Mouse (Mus musculus) cerebellum, postnatal 25 days (tissue): ENCODE data around the gene Aplp1.

Source experiments
- DNase-seq, 2 experiments: peaks; one replicate each; pipeline ENCODE4 v3.0.0; 2021; ENCODE audit warnings: mixed read lengths in 2 of 2

Aplp1 gene

DNA sequence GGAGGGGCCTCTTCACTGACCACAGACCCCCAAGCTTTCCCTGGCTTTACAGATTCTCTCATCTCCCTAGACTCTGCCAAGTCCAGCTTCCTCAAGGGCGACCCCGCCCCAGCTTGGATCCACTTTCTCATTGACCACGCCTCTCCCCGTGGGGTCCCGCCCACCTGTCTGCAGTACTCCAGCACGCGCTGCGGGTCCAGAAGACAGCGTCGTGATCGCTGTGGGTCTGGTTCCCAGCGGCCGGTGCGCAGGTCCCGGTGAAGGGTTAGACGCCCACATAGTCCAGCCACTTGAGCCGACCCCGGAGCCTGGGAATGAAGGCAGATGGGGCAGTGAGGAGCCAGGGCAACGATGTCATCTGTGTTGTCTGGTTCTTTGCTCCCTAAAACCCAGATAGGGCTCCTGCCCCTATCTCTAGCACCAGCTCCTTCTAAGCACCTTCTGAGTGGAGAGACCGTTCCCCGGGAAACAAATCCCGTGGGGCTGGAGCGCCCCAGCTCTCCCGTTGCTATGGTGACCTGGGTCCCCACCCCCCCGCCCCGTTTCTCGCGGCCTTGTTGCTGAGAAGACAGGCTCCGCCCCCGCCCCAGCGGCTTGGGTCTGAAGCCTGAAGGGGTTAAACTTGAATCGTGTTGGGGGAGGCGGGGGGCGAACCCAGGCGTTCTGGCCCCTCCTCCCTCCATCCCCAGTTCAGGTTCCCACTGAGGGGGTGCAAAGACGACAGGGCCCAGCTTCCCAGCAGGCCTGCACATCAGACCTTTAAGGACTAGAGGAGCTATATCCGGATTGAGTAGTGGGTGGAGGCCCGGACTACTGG lies 973 bp downstream of the Aplp1 start:
- DNase-seq = peak in 1 of 2 experiments; percentile 59

DNA sequence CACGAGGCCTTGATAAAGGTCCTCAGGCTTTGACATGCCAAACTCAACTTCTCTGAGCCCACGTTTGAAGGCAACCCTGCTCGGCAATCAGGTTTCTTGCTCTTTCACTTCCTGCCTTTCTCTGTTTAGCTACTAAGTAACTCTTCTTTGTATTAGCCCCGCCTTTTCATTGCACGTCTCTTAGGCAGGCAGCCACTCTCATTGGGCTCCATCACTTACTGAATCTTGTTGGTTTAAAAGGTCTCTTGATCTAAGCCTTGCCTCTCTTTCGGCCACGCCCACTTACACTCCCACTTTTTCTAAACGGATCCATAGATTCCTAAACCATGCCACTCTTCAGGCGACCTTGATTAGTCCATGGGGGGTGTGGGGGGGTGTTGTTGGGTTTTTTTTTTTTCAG lies 1.6 kb downstream of the Aplp1 start:
- peak in 1 of 2 experiments; percentile 16 for DNase-seq

GRCm38 (mm10) chr7:30440697-30441096 lies 4.6 kb downstream of the Aplp1 start:
- DNase-seq = peak; percentile 72 to 83

- peak in 1 of 2 experiments; percentile 12 for DNase-seq
Observed at GRCm38 (mm10) chr7:30439734-30440133, 5.6 kb downstream of the Aplp1 start.

DNA sequence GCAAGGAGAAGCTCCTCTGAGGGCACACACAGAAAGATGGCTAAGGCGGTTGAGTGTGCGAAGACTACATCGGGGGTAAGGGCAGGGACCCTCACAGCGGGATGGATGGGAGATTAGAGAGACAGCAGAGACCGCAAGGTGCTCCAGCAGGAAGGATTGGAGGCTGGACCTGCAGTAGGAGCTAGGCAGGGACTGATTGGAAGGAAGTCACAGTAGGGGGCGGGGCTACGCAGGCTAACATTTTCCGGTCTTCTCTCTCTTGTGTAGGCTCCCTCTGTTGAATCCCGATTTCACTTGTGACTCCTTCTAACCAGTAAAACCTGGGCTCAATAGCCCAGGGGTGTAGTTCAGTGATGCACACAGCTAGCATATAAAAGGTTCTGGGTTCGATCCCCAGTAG lies 8.5 kb downstream of the Aplp1 start:
- peak in 1 of 2 experiments; percentile 25 for DNase-seq

GRCm38 (mm10) chr7:30435156-30435555 lies 10.2 kb downstream of the Aplp1 start:
- peak in 1 of 2 experiments; percentile 15 for DNase-seq

GRCm38 (mm10) chr7:30434701-30435100 lies 10.6 kb downstream of the Aplp1 start:
- DNase-seq = no peak

DNA sequence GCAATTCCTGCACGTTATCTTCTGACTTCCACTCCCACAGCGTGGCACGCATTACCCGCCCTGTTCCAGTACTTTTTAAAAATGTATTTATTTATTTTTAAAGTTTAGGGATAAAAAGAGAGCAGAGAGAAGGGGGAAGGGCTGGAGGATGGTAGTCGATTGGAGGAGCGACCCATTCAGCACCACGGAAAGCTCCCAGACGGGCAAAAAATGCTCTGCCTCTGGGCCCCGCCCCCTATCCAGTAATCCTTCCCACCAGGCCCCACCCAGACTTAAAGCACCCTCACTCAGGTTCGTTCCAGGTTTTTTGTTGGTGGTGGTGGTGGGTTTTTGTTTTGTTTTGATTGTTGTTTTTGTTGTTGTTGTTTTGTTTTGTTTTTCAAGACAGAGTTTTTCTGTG lies 11.1 kb downstream of the Aplp1 start:
- peak in 1 of 2 experiments; percentile 31 for DNase-seq

DNA sequence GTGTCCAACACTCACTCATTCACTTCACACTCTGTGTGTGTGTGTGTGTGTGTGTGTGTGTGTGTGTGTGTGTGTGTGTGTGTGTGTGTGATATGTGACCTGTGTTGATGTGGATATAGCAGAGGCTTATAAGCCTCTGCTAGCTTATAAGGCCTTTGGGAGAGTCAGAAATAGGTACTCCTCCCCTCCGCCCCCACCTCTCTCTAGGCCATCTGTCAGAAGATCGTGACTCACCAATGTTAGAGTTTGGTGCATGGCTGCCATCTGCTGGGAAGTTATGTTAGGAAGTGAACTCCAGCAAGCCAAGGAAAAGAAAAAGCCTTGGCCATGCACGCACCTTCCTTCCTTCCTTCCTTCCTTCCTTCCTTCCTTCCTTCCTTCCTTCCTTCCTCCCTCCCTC lies 13.5 kb downstream of the Aplp1 start:
- peak; percentile 87 to 95 for DNase-seq

GRCm38 (mm10) chr7:30430191-30430590 lies 15.1 kb downstream of the Aplp1 start:
- no peak for DNase-seq

GRCm38 (mm10) chr7:30429327-30429726 lies 16.0 kb downstream of the Aplp1 start:
- no peak for DNase-seq

DNA sequence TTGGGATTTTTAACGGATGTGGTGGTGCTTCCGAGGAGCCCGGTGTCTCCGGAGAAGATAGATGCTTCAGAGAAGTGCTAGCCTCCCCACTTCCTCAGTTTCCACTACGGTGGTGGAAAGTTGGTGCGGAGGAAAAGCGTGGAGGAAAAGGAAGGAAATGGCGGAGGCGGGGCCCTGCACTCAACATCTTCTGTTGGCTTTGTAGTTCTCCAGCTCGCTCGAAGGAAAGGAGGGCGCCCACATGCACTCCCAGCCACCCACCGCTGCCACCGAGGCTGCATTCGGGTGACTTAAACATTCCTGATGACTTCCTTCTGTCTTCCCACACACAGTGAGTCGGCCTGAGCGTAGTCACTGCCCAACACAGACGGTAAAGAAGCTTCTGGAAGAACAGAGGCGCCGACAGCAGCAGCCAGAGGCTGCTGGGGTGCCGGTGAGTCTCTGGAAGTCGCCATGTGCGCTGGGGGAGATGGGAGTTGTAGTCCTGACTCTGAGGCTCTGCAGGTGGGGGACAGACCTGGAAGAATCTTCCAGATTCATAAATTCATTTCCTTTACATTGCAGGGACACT lies 22.2 kb downstream of the Aplp1 start:
- peak; percentile 60 to 68 for DNase-seq

- no peak for DNase-seq
Observed at GRCm38 (mm10) chr7:30422560-30422959, 22.8 kb downstream of the Aplp1 start.

DNA sequence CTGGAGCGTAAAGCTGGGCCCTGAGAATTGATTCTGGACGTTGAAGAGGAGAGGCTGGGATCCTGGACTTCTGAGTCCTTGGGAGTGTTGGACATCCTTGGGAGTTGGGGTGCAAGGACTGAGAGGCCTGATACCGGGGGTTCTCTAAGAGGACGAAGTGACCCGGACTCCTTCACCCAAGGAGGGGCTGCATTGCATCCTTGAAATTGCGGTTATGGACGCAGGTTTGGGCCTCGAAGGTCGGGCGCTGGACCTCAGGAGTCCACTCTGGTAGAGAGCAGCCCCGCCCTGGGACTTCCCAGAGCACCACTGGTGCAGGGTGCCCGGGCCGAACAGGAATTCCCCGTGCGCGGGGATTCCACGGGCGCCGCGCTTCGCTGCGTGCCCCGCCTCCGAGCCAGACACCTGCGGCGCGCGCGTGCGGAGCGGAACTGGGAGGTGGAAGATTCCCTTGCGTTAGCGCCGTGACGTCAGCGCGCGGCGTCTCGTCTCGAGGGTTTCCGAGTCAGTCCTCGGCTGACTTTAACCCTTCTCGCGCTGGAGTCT lies 23.4 kb downstream of the Aplp1 start:
- peak; percentile 96 to 99 for DNase-seq

DNA sequence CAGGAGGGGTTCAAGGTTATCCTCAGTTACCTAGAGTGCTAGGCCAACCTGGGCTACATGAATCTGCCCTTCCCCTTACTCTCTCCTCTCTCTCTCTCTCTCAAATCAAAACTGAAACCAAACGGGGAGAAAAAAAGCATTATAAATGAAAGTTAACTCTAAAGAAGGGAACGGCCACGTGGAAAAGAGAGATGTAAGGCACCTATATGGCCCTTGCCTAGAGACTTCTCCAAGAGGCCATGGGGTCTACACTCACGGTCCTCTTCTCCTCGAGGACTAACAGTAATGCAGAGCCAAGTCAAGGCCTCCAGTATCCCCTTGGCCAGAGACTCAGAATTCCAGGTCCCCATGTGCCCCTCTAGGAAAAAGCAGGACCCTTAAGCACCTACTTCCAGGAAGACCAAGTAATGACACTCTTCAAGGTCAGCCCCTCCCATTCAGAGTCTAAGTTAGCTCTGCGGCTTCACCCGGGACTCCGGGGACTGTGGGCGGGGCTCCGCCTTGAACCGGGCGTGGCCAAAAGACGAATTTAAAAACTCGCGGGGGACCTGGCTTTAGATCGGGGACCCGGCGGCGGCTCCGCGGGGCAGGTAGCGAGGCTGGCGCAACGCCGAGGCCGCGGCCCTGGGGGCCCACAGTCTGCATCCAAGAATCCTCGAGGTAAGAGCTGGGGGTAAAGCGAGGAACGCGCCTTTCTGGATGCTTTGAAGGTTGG lies 24.0 kb downstream of the Aplp1 start, which contains the start of gene Nfkbid:
Gene Nfkbid (plus strand): TSS at position 558 of the 715 bp plus-strand sequence.
- peak; percentile 72 to 80 for DNase-seq

GRCm38 (mm10) chr7:30420673-30421072 lies 24.7 kb downstream of the Aplp1 start:
- DNase-seq = no peak

DNA sequence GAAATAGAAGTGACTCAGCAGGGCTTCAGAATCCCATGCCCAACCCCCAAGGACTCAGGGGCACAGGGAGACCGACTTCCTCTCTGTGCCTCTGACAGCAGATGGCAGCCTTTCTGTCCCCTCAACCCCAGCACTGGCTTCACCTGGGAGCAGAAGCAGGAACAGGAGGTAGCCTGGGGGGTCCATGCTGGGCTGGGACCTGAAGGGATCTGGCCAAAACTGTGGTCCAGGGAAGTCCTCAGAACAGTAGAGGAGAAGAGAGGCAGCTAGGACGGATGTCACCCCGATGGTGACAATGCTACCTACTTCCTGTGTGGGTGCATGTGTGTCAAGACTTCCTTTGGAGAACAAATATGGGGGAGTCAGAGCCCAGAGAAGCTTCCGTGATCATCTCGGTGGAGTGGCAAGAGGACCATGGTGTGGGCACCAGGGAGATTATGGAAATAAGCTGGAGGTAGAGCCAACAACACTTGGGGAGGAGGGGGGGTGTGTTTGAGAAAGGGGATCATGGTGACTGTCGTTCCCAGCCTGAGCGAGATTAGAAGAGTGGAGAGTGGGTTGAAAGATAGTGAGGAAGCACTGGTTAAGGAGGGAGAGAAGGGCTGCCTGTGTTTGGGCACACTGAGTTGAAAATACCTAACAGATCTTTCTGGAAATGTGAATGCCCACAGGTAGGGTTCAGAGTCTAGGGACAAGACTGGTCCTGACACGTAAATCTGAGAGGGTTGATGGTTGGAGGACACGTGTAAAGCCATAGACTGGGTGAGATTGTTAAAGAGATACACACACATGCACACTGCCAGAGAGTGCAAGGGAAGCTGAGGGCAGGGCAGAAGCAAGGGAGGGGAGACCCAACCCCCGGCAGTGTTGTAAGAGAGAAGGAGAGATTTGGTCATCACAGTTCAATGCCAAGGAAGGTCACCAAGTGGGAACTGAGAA lies 25.5 kb downstream of the Aplp1 start, which contains the start of gene Hcst:
Gene Hcst (minus strand): TSS at position 294 of the 939 bp plus-strand sequence.
- DNase-seq = no peak

- no peak for DNase-seq
Observed at GRCm38 (mm10) chr7:30417856-30418255, 27.5 kb downstream of the Aplp1 start.

GRCm38 (mm10) chr7:30413596-30413995 lies 31.7 kb downstream of the Aplp1 start, which contains the start of gene Tyrobp:
Tyrobp (plus strand) TSS chr7:30413760.
- no peak for DNase-seq

DNA sequence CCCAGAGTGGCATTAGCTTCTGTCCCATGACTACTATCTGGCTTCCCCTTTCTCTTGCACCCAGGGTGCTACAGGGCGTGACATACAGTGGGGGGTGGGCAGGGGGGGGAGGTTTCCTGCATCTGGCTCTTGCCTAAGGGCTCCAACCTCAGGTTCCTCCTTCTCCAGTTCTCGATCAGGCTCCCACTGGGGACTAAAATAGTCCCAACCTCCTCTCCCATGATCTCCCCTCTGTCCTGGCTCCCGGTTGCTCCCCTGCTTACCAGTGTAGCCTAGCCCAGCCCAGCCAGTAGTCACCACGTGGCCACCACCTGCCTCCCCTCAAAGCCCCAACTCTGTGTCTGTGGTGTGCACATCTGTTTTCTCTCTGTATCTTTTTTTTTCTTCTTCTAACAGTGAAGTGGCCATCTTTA lies 32.6 kb downstream of the Aplp1 start:
- no peak for DNase-seq

- DNase-seq = no peak
Observed at GRCm38 (mm10) chr7:30411023-30411422, 34.3 kb downstream of the Aplp1 start.

DNA sequence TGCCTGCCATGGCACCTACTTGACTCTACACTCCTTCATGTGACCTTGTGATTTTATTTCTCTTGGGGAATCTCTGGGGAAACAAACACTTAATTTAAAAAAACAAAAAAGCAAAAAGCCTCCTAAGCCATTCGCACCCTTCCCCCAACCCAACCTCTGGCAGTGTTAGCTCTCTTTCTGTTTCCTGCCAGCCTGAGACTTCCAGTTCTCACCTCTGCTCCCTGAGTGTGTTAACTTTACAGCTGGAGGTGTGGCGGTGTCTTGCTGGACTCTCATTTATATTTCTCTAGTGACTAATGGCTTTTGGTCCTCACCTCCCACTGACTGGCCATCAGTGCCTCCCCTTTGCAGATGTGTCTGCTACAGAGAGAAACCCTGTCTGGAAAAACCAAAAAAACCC lies 35.5 kb downstream of the Aplp1 start:
- no peak for DNase-seq
